Mouse (Mus musculus) CD4-positive helper T cell, adult 2 months (primary cell): ENCODE data around the gene Gnat2.

ENCODE experiments used
- DNase-seq: peaks from one replicate; pipeline ENCODE4 v3.0.0-alpha.2; 2012; ENCODE audit warnings: low read depth, missing footprints, low spot score

Gnat2 gene

GRCm38 (mm10) chr3:108085281-108085720, 7.3 kb upstream of the Gnat2 start:
- peak; percentile 89 for DNase-seq

GRCm38 (mm10) chr3:108085721-108086469, 6.7 kb upstream of the Gnat2 start:
- DNase-seq = peak; percentile 32

GRCm38 (mm10) chr3:108086470-108086979, 6.1 kb upstream of the Gnat2 start, which contains the start of gene Ampd2:
TSS of gene Ampd2 (minus strand) at chr3:108086651.
- DNase-seq = peak; percentile 52

- DNase-seq = no peak
Measured at GRCm38 (mm10) chr3:108087329-108087728, 5.3 kb upstream of the Gnat2 start.

GRCm38 (mm10) chr3:108088842-108089380, 3.7 kb upstream of the Gnat2 start:
- DNase-seq = no peak

GRCm38 (mm10) chr3:108089916-108090315, 2.7 kb upstream of the Gnat2 start:
- DNase-seq = no peak

GRCm38 (mm10) chr3:108090561-108090960, 2.0 kb upstream of the Gnat2 start:
- no peak for DNase-seq

- DNase-seq = no peak
Measured at GRCm38 (mm10) chr3:108092030-108092429, 559 bp upstream of the Gnat2 start.

GRCm38 (mm10) chr3:108093306-108093705, 717 bp downstream of the Gnat2 start:
- DNase-seq = no peak

- no peak for DNase-seq
Measured at GRCm38 (mm10) chr3:108094146-108094545, 1.6 kb downstream of the Gnat2 start.

- DNase-seq = no peak
Measured at GRCm38 (mm10) chr3:108094976-108095760, 2.6 kb downstream of the Gnat2 start.

- DNase-seq = no peak
Measured at GRCm38 (mm10) chr3:108096226-108096625, 3.6 kb downstream of the Gnat2 start.

GRCm38 (mm10) chr3:108096726-108097125, 4.1 kb downstream of the Gnat2 start:
- DNase-seq = no peak

- DNase-seq = no peak
Measured at GRCm38 (mm10) chr3:108097656-108098055, 5.1 kb downstream of the Gnat2 start.

- no peak for DNase-seq
Measured at GRCm38 (mm10) chr3:108098316-108098715, 5.7 kb downstream of the Gnat2 start.

GRCm38 (mm10) chr3:108101594-108101993, 9.0 kb downstream of the Gnat2 start:
- no peak for DNase-seq

- DNase-seq = no peak
Measured at GRCm38 (mm10) chr3:108102075-108102474, 9.5 kb downstream of the Gnat2 start.

GRCm38 (mm10) chr3:108105281-108105680, 12.7 kb downstream of the Gnat2 start:
- no peak for DNase-seq

- DNase-seq = no peak
Measured at GRCm38 (mm10) chr3:108111320-108111719, 18.7 kb downstream of the Gnat2 start.

GRCm38 (mm10) chr3:108112246-108112645, 19.7 kb downstream of the Gnat2 start:
- no peak for DNase-seq

GRCm38 (mm10) chr3:108112666-108113065, 20.1 kb downstream of the Gnat2 start:
- peak; percentile 7 for DNase-seq

GRCm38 (mm10) chr3:108113591-108114289, 21.2 kb downstream of the Gnat2 start:
- DNase-seq = no peak
